ENCODE assay signal across 10 mouse cellular contexts in the genomic region with DNA sequence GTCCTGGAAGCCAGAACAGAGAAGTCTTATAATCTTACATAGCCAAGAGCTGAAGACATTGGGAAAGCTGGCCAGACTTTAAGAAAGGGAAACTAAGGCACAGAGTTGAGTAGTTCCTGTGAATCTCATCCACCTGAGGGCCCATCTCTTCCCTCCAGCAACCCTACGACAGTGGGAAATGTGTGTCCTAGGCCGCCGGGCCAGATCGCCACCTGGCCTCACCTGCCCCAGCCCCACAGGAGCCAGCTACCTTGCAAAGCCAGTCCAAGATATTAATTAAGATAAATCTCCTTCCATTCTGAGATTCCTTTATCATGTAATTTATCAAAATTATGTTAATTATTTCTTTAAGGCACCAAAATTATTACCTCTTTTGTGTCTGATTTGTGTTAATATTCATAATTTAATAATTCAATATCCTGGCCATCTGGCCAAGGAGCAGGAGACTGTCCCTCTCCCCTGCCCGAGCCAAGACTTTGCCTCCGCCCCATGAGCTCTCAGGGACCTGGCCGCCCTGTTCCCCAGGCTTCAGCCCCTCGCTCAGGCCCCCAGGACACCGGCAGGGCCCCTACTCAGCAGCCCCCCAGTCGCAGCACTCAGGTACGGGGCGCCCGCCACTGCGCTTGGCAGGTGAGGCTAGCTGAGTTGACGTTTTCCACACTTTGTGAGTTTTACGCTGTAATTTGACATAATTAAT. TPM values are rescaled to one million over a fixed set of nuclear protein-coding genes. Genes with fewer than 3 reads are reported as not detected.
DNase-seq lines count a peak whose midpoint lies in the region; ATAC-seq and TF ChIP-seq lines count a peak whose summit lies in the region.
"Had no signal": no experiment of that assay in that cellular context is flagged by ENCODE, and none has a peak within 500 bp of the region (broad histone marks: within the 10 kb centered on the region; RNA-seq: fewer than 3 reads in every experiment).

No protein-coding gene starts in this region.

- peaks cover 2% of the 10 kb centered on the region; the same call in 1 of the 2 replicates for H3K4me1 ChIP-seq in forebrain, embryonic 11.5 days (replicated peaks; ENCODE audit: control insufficient read depth, insufficient read depth, low read length)
- peaks cover 23% of the 10 kb centered on the region for H3K4me1 ChIP-seq in forebrain, embryonic 10.5 days
- peaks cover 6% of the 10 kb centered on the region; the same call in 1 of the 2 replicates for H3K4me1 ChIP-seq in lung, embryonic 15.5 days
- H3K4me1 ChIP-seq in forebrain, postnatal 0 days (ENCODE audit: insufficient read depth): no peaks in the 10 kb centered on the region
- peaks cover 14% of the 10 kb centered on the region for H3K4me1 ChIP-seq in neural tube, embryonic 15.5 days

- no peak overlapping the region for H3K9ac ChIP-seq in forebrain, embryonic 11.5 days (ENCODE audit: low read length)
- no peak overlapping the region for H3K9ac ChIP-seq in lung, embryonic 15.5 days
- H3K9ac ChIP-seq in forebrain, postnatal 0 days: no peak overlapping the region
- no peak overlapping the region for H3K9ac ChIP-seq in neural tube, embryonic 15.5 days (replicated peaks)

- no peak overlapping the region for H3K4me2 ChIP-seq in forebrain, embryonic 11.5 days (ENCODE audit: low read depth, low read length, severe bottlenecking)
- peak overlapping the region; percentile 24; the same call in 1 of the 2 replicates for H3K4me2 ChIP-seq in lung, embryonic 15.5 days
- 0 out of 2 replicates have a peak overlapping the region, but pooled peaks have one; percentile 21 for H3K4me2 ChIP-seq in forebrain, postnatal 0 days (ENCODE audit: low read depth)
- H3K4me2 ChIP-seq in neural tube, embryonic 15.5 days: peak overlapping the region; percentile 35

- H3K27ac ChIP-seq in forebrain, embryonic 11.5 days (ENCODE audit: low read depth, low read length): no peak overlapping the region
- H3K27ac ChIP-seq in forebrain, embryonic 10.5 days: no peak overlapping the region
- H3K27ac ChIP-seq in lung, embryonic 15.5 days: no peak overlapping the region
- no peak overlapping the region for H3K27ac ChIP-seq in forebrain, postnatal 0 days (ENCODE audit: low read depth, low read length)
- no peak overlapping the region for H3K27ac ChIP-seq in neural tube, embryonic 15.5 days (replicated peaks)

- peak; percentile 51; the same call in 1 of the 2 replicates for ATAC-seq in forebrain, embryonic 11.5 days (replicated peaks; ENCODE audit: low FRiP score)
- no peak for ATAC-seq in lung, embryonic 15.5 days (ENCODE audit: borderline replicate concordance, extremely low read depth, low FRiP score, low TSS enrichment)
- ATAC-seq in forebrain, postnatal 0 days: no peak
- peak; percentile 53 for ATAC-seq in neural tube, embryonic 15.5 days (ENCODE audit: low FRiP score)

- WGBS in forebrain, embryonic 11.5 days: 61% methylated on average over 16 of the region's 16 CpGs
- 62% methylated on average over 16 of the region's 16 CpGs for WGBS in forebrain, embryonic 10.5 days
- WGBS in lung, embryonic 15.5 days: 47% methylated on average over 16 of the region's 16 CpGs
- 30% methylated on average over 16 of the region's 16 CpGs for WGBS in forebrain, postnatal 0 days
- WGBS in neural tube, embryonic 15.5 days: 44% methylated on average over 16 of the region's 16 CpGs

- DNase-seq in forebrain, embryonic 11.5 days (ENCODE audit: low spot score): no peak
- DNase-seq in forebrain, embryonic 10.5 days (ENCODE audit: extremely low spot score, low spot score): no peak
- DNase-seq in lung, postnatal 4 days: no peak
- no peak for DNase-seq in forebrain, postnatal 0 days
- DNase-seq in urinary bladder, postnatal 25 days (ENCODE audit: low spot score): no peak
- no peak for DNase-seq in frontal cortex, postnatal 25 days (ENCODE audit: low spot score in 2 of 2)
- DNase-seq: gastrocnemius, postnatal 14 days; heart, postnatal 36 days had no signal

- no peak overlapping the region for H3K4me3 ChIP-seq in forebrain, embryonic 11.5 days (ENCODE audit: low read depth, low read length)
- no peak overlapping the region for H3K4me3 ChIP-seq in forebrain, embryonic 10.5 days
- no peak overlapping the region for H3K4me3 ChIP-seq in lung, embryonic 15.5 days
- H3K4me3 ChIP-seq in forebrain, postnatal 0 days (ENCODE audit: low read depth, low read length): no peak overlapping the region
- no peak overlapping the region for H3K4me3 ChIP-seq in neural tube, embryonic 15.5 days (replicated peaks)

- H3K9me3 ChIP-seq in forebrain, embryonic 11.5 days (ENCODE audit: control insufficient read depth, low read length): no peaks in the 10 kb centered on the region
- peaks cover 9% of the 10 kb centered on the region; the same call in 1 of the 2 replicates for H3K9me3 ChIP-seq in forebrain, embryonic 10.5 days
- no peaks in the 10 kb centered on the region for H3K9me3 ChIP-seq in lung, embryonic 15.5 days
- H3K9me3 ChIP-seq in forebrain, postnatal 0 days (ENCODE audit: low read length): no peaks in the 10 kb centered on the region
- no peaks in the 10 kb centered on the region for H3K9me3 ChIP-seq in neural tube, embryonic 15.5 days (replicated peaks)

- H3K36me3 ChIP-seq in forebrain, embryonic 11.5 days (ENCODE audit: control insufficient read depth, insufficient read depth, low read length): no peaks in the 10 kb centered on the region
- no peaks in the 10 kb centered on the region for H3K36me3 ChIP-seq in forebrain, embryonic 10.5 days (replicated peaks)
- no peaks in the 10 kb centered on the region for H3K36me3 ChIP-seq in lung, embryonic 15.5 days
- no peaks in the 10 kb centered on the region for H3K36me3 ChIP-seq in forebrain, postnatal 0 days (ENCODE audit: insufficient read depth)
- H3K36me3 ChIP-seq in neural tube, embryonic 15.5 days: no peaks in the 10 kb centered on the region

- TF ChIP-seq CTCF in forebrain, postnatal 0 days (IDR thresholded peaks at IDR 0.05; ENCODE audit: low read depth): no peak

- no peaks in the 10 kb centered on the region for H3K27me3 ChIP-seq in forebrain, embryonic 11.5 days (ENCODE audit: control insufficient read depth, insufficient read depth, low read length)
- peaks cover 58% of the 10 kb centered on the region for H3K27me3 ChIP-seq in forebrain, embryonic 10.5 days (ENCODE audit: poor library complexity, severe bottlenecking)
- H3K27me3 ChIP-seq in lung, embryonic 15.5 days: no peaks in the 10 kb centered on the region
- H3K27me3 ChIP-seq in forebrain, postnatal 0 days (ENCODE audit: insufficient read depth, low read length): no peaks in the 10 kb centered on the region
- H3K27me3 ChIP-seq in neural tube, embryonic 15.5 days (replicated peaks): peaks cover 23% of the 10 kb centered on the region

RNA-seq across cellular contexts. Expression of gene Micall2, which starts 41.7 kb away (rescaled TPM):
- 5.4 and 6.7 TPM in 2 replicates for polyA plus RNA-seq in forebrain, embryonic 11.5 days (2014; fragmentation: Nextera tagmentation; extraction: Ambion mirVana)
- polyA plus RNA-seq in forebrain, embryonic 10.5 days (2016; fragmentation: Nextera tagmentation; extraction: Ambion mirVana): 5.9 and 6.9 TPM in 2 replicates
- polyA plus RNA-seq in lung, embryonic 15.5 days (2015; fragmentation: Nextera tagmentation; extraction: Ambion mirVana): 3.4 and 3.5 TPM in 2 replicates
- 5.1 and 5.4 TPM in 2 replicates for total RNA-seq in forebrain, postnatal 0 days (2014; rRNA removed)
- polyA plus RNA-seq in forebrain, postnatal 0 days (2015; fragmentation: Nextera tagmentation; extraction: Ambion mirVana): 7.1 and 9.9 TPM in 2 replicates
- polyA plus RNA-seq in neural tube, embryonic 15.5 days (2015; fragmentation: Nextera tagmentation; extraction: Ambion mirVana): 8.4 and 8.5 TPM in 2 replicates

Comparison
In these comparisons a context has a peak if more than half of its experiments do, and no peak if none do; other contexts are left out.
1. ATAC-seq: peak in forebrain, embryonic 11.5 days (single experiment) and neural tube, embryonic 15.5 days (single experiment); none in lung, embryonic 15.5 days (single experiment) and forebrain, postnatal 0 days (single experiment).